Mouse (Mus musculus): ENCODE measurements around the gene Ufc1. TPM values are rescaled to one million over a fixed set of nuclear protein-coding genes. Genes with fewer than 3 reads are reported as not detected.
A peak's percentile ranks its signal among the peaks of the same experiment; 100 is the strongest.
"Not testable (repeated sequence)": the region's sequence is repeated elsewhere in the genome, so short reads cannot be mapped to it uniquely, and the experiment has no call there.

Gene Ufc1
- 115 and 126 TPM in 2 replicates for polyA plus RNA-seq (2015; fragmentation: Nextera tagmentation; extraction: Ambion mirVana)

GRCm38 (mm10) chr1:171294298-171295062, at the start of gene Ufc1:
Gene Ufc1 (minus strand): TSS chr1:171295024.
- peak within 1 kb of the TSS; percentile 77 for H3K4me2 ChIP-seq (ENCODE audit: low read length)
- H3K27ac ChIP-seq (ENCODE audit: low read depth, low read length), result peak within 1 kb of the TSS; percentile 96
- peaks cover 9% of the 10 kb centered on the region for H3K4me1 ChIP-seq (ENCODE audit: control insufficient read depth, insufficient read depth, low read depth, low read length)
- ATAC-seq, result peak; percentile 89
- no peaks in the 10 kb centered on the region for H3K9me3 ChIP-seq (ENCODE audit: control insufficient read depth, low read length)
- peak within 1 kb of the TSS; percentile 91 for H3K9ac ChIP-seq (ENCODE audit: low read depth, low read length)
- peaks cover 4% of the 10 kb centered on the region; the same call in 1 of the 2 replicates for H3K36me3 ChIP-seq (ENCODE audit: control insufficient read depth, insufficient read depth, low read length)
- peak within 1 kb of the TSS; percentile 78 for H3K4me3 ChIP-seq (ENCODE audit: low read length)
- peaks cover 4% of the 10 kb centered on the region for H3K27me3 ChIP-seq (replicated peaks; ENCODE audit: control insufficient read depth, insufficient read depth, low read length)
- WGBS, result under 1% methylated on average over 42 of the region's 42 CpGs

DNA sequence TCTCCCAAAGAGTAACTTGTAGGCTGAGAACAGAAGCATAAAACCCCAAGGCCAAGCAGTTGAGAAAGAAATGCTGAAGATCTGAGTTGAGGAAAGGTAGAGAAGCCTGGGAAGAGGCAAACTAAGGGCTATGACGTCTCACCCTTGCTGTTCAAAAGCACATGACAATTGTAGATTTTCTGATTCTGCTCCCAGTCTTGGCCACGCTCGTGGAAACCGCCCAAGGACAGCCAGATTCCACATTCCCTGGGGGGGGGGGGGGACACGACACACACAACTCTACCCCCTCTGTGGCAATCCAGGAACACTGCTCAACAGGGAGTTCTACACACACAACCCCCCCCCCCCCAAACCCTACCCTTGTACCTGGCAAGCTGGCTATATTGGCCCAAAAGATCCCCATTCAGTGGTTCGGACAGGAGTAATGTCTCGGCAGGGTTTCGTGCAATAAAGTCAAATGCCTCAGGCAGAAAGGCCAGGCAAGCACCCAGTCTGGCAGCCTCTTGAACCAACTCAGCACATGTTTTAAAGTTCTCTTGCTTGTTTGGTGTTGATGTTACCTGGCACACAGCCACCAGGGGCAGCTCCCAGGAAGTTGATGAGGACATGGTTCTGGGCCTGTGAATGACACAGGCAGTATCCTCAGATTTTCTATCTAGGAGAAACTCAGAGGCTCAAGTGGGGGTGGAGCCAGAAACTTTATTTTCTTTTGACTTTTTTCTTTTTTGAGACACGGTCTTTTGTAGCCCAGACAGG, 49.3 kb upstream of the Ufc1 start:
- 88% methylated on average over 9 of the region's 9 CpGs for WGBS
- ATAC-seq, result no peak

GRCm38 (mm10) chr1:171342262-171343207, 47.7 kb upstream of the Ufc1 start:
- ATAC-seq, result no peak
- 95% methylated on average over 16 of the region's 16 CpGs for WGBS
- Histone ChIP-seq H3K27ac (ENCODE audit: low read depth, low read length) (no peak overlapping the region), H3K9me3 (ENCODE audit: control insufficient read depth, low read length) (peaks cover 6% of the 10 kb centered on the region), H3K27me3 (replicated peaks; ENCODE audit: control insufficient read depth, insufficient read depth, low read length) (no peaks in the 10 kb centered on the region), H3K4me1 (ENCODE audit: control insufficient read depth, insufficient read depth, low read depth, low read length) (peaks cover 20% of the 10 kb centered on the region), H3K4me2 (ENCODE audit: low read length) (no peak overlapping the region), H3K36me3 (ENCODE audit: control insufficient read depth, insufficient read depth, low read length) (peaks cover 45% of the 10 kb centered on the region), H3K9ac (ENCODE audit: low read depth, low read length) (no peak overlapping the region), H3K4me3 (ENCODE audit: low read length) (no peak overlapping the region)

More for the DNA sequence above, 49.3 kb upstream of the Ufc1 start:
- peak overlapping the region; percentile 91 for H3K4me2 ChIP-seq (ENCODE audit: low read length)
- no peak overlapping the region for H3K4me3 ChIP-seq (ENCODE audit: low read length)
- no peaks in the 10 kb centered on the region for H3K27me3 ChIP-seq (replicated peaks; ENCODE audit: control insufficient read depth, insufficient read depth, low read length)
- H3K36me3 ChIP-seq (ENCODE audit: control insufficient read depth, insufficient read depth, low read length), result peaks cover 38% of the 10 kb centered on the region
- H3K9ac ChIP-seq (ENCODE audit: low read depth, low read length), result no peak overlapping the region
- H3K4me1 ChIP-seq (ENCODE audit: control insufficient read depth, insufficient read depth, low read depth, low read length), result peaks cover 20% of the 10 kb centered on the region
- no peak overlapping the region for H3K27ac ChIP-seq (ENCODE audit: low read depth, low read length)
- H3K9me3 ChIP-seq (ENCODE audit: control insufficient read depth, low read length), result peaks cover 6% of the 10 kb centered on the region

DNA sequence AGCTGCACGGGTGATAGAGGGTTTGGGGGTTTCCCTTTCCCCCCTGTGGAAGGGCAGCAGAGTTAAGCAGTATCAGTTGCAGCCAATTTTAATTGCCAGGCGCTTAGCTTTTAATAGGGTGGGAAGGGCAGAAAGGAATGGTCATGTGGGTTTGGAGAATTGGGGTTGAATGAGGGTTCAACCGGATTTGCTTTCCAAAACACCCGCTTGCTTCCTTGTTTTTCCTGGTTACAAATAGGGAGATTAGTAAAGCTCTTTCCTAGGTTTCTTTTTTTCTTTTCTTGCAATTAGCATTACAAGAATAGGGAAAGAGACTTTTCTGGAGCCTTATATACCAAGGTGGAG, 35.4 kb upstream of the Ufc1 start:
- Histone ChIP-seq H3K4me2 (ENCODE audit: low read length) (peak overlapping the region; percentile 77), H3K9ac (ENCODE audit: low read depth, low read length) (peak overlapping the region; percentile 99), H3K4me3 (ENCODE audit: low read length) (peak overlapping the region; percentile 90), H3K9me3 (ENCODE audit: control insufficient read depth, low read length) (no peaks in the 10 kb centered on the region), H3K36me3 (ENCODE audit: control insufficient read depth, insufficient read depth, low read length) (no peaks in the 10 kb centered on the region), H3K27ac (ENCODE audit: low read depth, low read length) (peak overlapping the region; percentile 100), H3K27me3 (replicated peaks; ENCODE audit: control insufficient read depth, insufficient read depth, low read length) (no peaks in the 10 kb centered on the region), H3K4me1 (ENCODE audit: control insufficient read depth, insufficient read depth, low read depth, low read length) (peaks cover 32% of the 10 kb centered on the region)
- no peak; the same call in 1 of the 2 replicates for ATAC-seq
- 0% methylated on average over 4 of the region's 4 CpGs for WGBS

- peak; percentile 88 for ATAC-seq
- peaks cover 32% of the 10 kb centered on the region for H3K4me1 ChIP-seq (ENCODE audit: control insufficient read depth, insufficient read depth, low read depth, low read length)
- no peaks in the 10 kb centered on the region; the same call in 1 of the 2 replicates for H3K36me3 ChIP-seq (ENCODE audit: control insufficient read depth, insufficient read depth, low read length)
- peak overlapping the region; percentile 100 for H3K27ac ChIP-seq (ENCODE audit: low read depth, low read length)
- under 1% methylated on average over 50 of the region's 61 CpGs for WGBS
- no peaks in the 10 kb centered on the region for H3K27me3 ChIP-seq (replicated peaks; ENCODE audit: control insufficient read depth, insufficient read depth, low read length)
- H3K9me3 ChIP-seq (ENCODE audit: control insufficient read depth, low read length), result no peaks in the 10 kb centered on the region
- peak overlapping the region; percentile 90 for H3K4me3 ChIP-seq (ENCODE audit: low read length)
- H3K4me2 ChIP-seq (ENCODE audit: low read length), result peak overlapping the region; percentile 77
- peak overlapping the region; percentile 99 for H3K9ac ChIP-seq (ENCODE audit: low read depth, low read length)
Observed at GRCm38 (mm10) chr1:171329433-171330215, 34.8 kb upstream of the Ufc1 start.

- Histone ChIP-seq H3K27me3 (replicated peaks; ENCODE audit: control insufficient read depth, insufficient read depth, low read length) (no peaks in the 10 kb centered on the region), H3K4me3 (ENCODE audit: low read length) (peak within 1 kb of the TSS; percentile 90), H3K27ac (ENCODE audit: low read depth, low read length) (peak within 1 kb of the TSS; percentile 100), H3K4me2 (ENCODE audit: low read length) (peak within 1 kb of the TSS; percentile 77), H3K9me3 (ENCODE audit: control insufficient read depth, low read length) (no peaks in the 10 kb centered on the region), H3K36me3 (ENCODE audit: control insufficient read depth, insufficient read depth, low read length) (no peaks in the 10 kb centered on the region; the same call in 1 of the 2 replicates), H3K9ac (ENCODE audit: low read depth, low read length) (peak within 1 kb of the TSS; percentile 99), H3K4me1 (ENCODE audit: control insufficient read depth, insufficient read depth, low read depth, low read length) (peaks cover 32% of the 10 kb centered on the region)
- WGBS, result under 1% methylated on average over 35 of the region's 48 CpGs
- peak; percentile 97 for ATAC-seq
Observed at GRCm38 (mm10) chr1:171328839-171329432, 34.1 kb upstream of the Ufc1 start, which contains the start of gene Dedd. Gene Dedd (plus strand): TSS chr1:171329145.

DNA sequence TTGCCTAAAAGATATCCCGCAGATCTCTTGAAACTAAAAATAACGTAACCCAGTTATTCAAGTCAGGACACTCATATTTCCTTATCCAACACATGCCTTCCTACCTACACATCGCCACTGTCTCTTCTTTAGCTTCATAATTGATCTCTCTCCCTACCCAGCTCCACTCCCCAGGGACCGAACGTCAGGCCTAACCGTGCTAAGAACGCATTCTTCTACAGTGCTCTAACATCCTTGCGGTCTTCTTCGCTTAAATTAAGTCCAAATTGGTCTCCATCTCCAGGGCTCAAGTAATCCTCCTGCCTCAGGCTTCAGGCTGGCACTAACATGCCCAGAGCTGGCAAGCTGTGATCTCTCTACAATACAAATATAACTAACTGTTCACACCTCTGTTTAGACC, 33.4 kb upstream of the Ufc1 start:
- no peaks in the 10 kb centered on the region; the same call in 1 of the 2 replicates for H3K36me3 ChIP-seq (ENCODE audit: control insufficient read depth, insufficient read depth, low read length)
- peak overlapping the region; percentile 100 for H3K27ac ChIP-seq (ENCODE audit: low read depth, low read length)
- H3K27me3 ChIP-seq (replicated peaks; ENCODE audit: control insufficient read depth, insufficient read depth, low read length), result no peaks in the 10 kb centered on the region
- H3K4me1 ChIP-seq (ENCODE audit: control insufficient read depth, insufficient read depth, low read depth, low read length), result peaks cover 29% of the 10 kb centered on the region
- peak overlapping the region; percentile 90 for H3K4me3 ChIP-seq (ENCODE audit: low read length)
- H3K9me3 ChIP-seq (ENCODE audit: control insufficient read depth, low read length), result no peaks in the 10 kb centered on the region
- peak overlapping the region; percentile 77 for H3K4me2 ChIP-seq (ENCODE audit: low read length)
- no peak for ATAC-seq
- 26% methylated on average over 9 of the region's 9 CpGs for WGBS
- peak overlapping the region; percentile 99 for H3K9ac ChIP-seq (ENCODE audit: low read depth, low read length)

- H3K27me3 ChIP-seq (replicated peaks; ENCODE audit: control insufficient read depth, insufficient read depth, low read length); H3K27ac ChIP-seq (ENCODE audit: low read depth, low read length); H3K9ac ChIP-seq (ENCODE audit: low read depth, low read length); ATAC-seq; H3K9me3 ChIP-seq (ENCODE audit: control insufficient read depth, low read length); H3K4me3 ChIP-seq (ENCODE audit: low read length); H3K4me2 ChIP-seq (ENCODE audit: low read length); H3K36me3 ChIP-seq (ENCODE audit: control insufficient read depth, insufficient read depth, low read length): not testable (repeated sequence)
- 83% methylated on average over 4 of the region's 4 CpGs for WGBS
- H3K4me1 ChIP-seq (ENCODE audit: control insufficient read depth, insufficient read depth, low read depth, low read length), result peaks cover 29% of the 10 kb centered on the region
Observed at GRCm38 (mm10) chr1:171326588-171326987, 31.8 kb upstream of the Ufc1 start.

All from hindbrain, embryonic 16.5 days (tissue).